Mouse (Mus musculus): ENCODE results near the gene Tox4. TPM values are rescaled to one million over a fixed set of nuclear protein-coding genes. Genes with fewer than 3 reads are reported as not detected.
A peak's percentile ranks its signal among the peaks of the same experiment; 100 is the strongest.

The Tox4 gene
- polyA plus RNA-seq, 1 experiment from 2014 or later, result 40.2 TPM

DNA sequence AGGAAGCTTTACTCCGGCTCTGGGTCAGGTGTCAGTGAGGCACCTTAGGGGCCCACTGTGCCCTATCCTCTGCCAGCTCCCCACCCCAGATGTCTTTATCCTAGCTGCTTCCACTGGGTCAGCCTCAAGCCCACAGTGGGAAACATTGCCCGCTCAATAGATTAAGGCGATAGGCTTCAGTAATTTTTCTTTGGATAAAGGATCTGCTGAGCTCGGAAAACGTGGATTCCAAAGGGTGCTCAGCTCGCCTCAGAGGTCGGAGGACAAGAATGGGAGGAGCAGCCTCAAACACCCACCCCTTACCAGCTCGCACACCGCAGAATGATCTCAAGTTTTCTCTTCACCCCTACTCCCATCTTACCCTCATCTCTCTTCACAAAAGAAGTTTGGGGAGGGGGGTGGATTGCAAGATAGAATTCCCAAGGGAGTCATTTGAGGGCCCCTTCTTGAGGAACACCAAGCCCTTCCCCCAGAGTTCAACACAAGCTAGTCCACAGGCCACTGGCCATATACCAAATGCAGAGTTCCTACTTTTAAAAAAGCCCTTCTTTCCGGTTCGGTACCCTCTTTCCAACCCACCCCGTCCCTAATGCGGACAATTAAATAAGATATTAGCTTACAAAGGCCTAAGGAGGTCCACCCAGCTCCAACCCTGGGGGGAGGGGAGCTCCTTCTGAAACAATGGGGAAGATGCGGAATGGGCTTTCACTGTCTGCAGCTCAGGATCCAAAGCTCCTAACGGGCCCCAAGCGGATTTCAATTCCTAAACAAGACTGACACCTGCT is 37.7 kb downstream of the Tox4 start:
- no peaks in the 10 kb centered on the region for H3K9me3 ChIP-seq
- H3K27me3 ChIP-seq (ENCODE audit: insufficient read depth, poor library complexity, severe bottlenecking), result no peaks in the 10 kb centered on the region
- peak overlapping the region; percentile 89 for H3K4me3 ChIP-seq
- H3K36me3 ChIP-seq, result peaks cover 33% of the 10 kb centered on the region
- DNase-seq (ENCODE audit: low spot score), result no peak
- peaks cover 29% of the 10 kb centered on the region for H3K4me1 ChIP-seq
- WGBS, result 6% methylated on average over 16 of the region's 16 CpGs
- H3K27ac ChIP-seq, result peak overlapping the region; percentile 95

DNA sequence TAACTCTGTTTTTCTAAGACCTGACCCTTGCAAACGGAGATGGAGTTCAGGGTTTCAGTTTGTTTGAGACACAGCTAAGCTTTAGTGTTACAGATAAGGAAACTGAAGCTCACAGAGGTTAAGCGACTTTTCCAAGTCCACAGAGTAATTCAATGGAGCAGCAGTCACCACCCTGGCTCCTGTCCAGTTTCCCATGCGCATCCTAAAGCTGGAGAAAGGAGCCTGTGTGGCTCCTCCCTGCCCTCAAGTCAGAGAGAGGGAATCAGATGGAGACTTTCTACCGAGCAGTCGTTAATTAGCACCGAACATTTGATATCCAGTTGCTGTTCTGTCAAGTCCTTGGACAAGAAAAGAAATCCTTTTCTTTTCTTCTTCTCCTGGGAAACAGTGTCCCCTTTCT is 40.4 kb downstream of the Tox4 start:
- Histone ChIP-seq H3K36me3 (peaks cover 6% of the 10 kb centered on the region), H3K27ac (no peak overlapping the region), H3K4me1 (peaks cover 19% of the 10 kb centered on the region), H3K4me3 (no peak overlapping the region), H3K27me3 (ENCODE audit: insufficient read depth, poor library complexity, severe bottlenecking) (no peaks in the 10 kb centered on the region), H3K9me3 (no peaks in the 10 kb centered on the region)
- no peak for DNase-seq (ENCODE audit: low spot score)
- 54% methylated on average over 6 of the region's 6 CpGs for WGBS

DNA sequence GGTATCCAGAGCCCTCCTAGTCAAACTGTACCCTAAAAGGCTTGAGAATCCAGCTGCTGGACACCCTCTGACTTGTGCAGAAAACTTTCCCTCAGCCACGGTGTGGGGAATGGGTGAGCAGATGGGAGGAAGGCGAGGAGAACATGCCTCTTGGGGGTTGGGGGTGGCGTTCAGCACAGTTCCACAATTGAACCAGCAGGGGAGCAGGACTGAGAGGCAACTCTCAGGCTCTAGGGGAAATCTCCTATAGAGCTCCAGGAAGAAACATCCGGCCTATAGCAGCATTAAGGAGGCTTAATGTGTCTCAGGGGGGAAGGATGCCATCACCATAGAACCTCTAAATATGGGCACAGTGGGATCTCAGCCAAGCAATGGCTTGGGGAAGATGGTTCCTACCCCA is 46.9 kb downstream of the Tox4 start:
- H3K27me3 ChIP-seq (ENCODE audit: insufficient read depth, poor library complexity, severe bottlenecking), result peaks cover 51% of the 10 kb centered on the region
- no peaks in the 10 kb centered on the region for H3K36me3 ChIP-seq
- H3K27ac ChIP-seq, result no peak overlapping the region
- no peak for DNase-seq (ENCODE audit: low spot score)
- peaks cover 10% of the 10 kb centered on the region for H3K4me1 ChIP-seq
- H3K4me3 ChIP-seq, result no peak overlapping the region
- WGBS, result 6% methylated on average over 4 of the region's 4 CpGs
- no peaks in the 10 kb centered on the region for H3K9me3 ChIP-seq

DNA sequence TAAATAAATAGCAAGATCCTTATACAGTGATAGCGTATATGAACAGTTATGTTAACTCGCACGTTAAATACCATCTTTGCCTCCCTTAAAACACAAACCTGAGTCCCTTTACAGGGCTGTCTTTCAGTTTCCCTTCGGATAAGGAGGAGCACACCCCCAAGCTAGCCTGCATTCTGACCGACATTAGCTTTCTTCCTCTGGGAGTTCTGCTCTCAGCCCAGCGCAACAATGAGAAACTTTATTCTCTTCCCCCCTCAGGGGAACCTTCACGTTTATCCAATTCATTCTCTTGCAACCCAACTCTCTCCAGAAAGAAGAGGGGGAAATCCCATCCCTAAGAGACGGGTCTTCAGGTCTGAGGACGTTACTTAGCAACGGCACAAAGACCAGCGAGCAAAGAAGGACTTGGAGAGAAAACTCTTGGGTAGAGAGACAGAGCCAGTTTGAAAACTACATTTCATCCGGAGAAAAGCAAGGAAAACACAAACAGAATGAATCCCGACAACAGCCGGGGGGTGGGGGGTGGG is 48.5 kb downstream of the Tox4 start:
- DNase-seq (ENCODE audit: low spot score), result no peak
- H3K4me3 ChIP-seq, result peak overlapping the region; percentile 63
- H3K27ac ChIP-seq, result no peak overlapping the region
- H3K36me3 ChIP-seq, result no peaks in the 10 kb centered on the region
- H3K4me1 ChIP-seq, result peaks cover 10% of the 10 kb centered on the region
- WGBS, result 3% methylated on average over 14 of the region's 14 CpGs
- H3K27me3 ChIP-seq (ENCODE audit: insufficient read depth, poor library complexity, severe bottlenecking), result peaks cover 55% of the 10 kb centered on the region
- H3K9me3 ChIP-seq, result no peaks in the 10 kb centered on the region

DNA sequence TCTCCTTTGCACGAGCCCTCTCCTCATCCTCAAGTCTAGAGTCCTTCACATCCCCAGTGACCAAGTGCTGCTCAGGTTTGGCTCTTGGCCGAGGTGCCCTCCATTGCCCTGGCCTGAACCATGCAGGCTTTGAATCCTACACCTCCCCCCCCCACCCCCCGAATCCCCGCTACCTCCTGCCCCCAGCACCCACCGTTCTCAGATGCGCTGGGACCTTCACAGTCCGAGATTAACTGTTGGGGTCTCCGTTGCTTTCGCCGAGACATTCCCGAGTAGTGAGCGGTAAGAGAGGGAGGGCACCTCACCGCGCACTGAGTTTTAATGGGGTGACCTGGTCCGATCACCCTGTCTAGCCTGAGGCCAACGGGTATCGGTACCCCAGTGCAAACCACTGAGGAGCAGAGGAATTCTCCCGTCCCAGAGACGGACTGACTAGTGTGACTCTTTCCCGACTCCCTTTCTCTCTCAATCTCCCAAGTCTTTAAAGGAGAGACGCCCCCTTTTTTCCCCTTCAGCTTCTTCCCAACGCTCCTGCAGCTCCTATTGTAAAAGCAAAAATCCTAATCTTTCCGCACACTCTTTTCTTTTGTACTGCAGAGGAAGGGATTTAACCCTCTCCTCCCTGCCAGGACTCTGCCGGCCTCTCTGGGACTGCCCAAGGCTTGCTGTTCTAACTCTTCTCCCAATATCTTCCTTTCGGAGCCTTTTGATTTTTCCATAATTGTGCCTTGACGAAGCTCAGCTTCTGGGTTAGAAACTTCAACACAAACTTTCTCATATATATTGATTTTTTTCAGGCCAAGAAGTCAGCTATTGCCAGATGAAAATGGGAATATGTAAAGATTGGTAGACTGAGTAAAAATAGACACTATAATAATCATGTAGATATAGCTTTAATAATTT is 49.2 kb downstream of the Tox4 start, which contains the start of gene Sall2:
TSS of gene Sall2 (minus strand) at position 853 of the 903 bp plus-strand sequence.
- no peak within 1 kb of the TSS for H3K27ac ChIP-seq
- no peak for DNase-seq (ENCODE audit: low spot score)

DNA sequence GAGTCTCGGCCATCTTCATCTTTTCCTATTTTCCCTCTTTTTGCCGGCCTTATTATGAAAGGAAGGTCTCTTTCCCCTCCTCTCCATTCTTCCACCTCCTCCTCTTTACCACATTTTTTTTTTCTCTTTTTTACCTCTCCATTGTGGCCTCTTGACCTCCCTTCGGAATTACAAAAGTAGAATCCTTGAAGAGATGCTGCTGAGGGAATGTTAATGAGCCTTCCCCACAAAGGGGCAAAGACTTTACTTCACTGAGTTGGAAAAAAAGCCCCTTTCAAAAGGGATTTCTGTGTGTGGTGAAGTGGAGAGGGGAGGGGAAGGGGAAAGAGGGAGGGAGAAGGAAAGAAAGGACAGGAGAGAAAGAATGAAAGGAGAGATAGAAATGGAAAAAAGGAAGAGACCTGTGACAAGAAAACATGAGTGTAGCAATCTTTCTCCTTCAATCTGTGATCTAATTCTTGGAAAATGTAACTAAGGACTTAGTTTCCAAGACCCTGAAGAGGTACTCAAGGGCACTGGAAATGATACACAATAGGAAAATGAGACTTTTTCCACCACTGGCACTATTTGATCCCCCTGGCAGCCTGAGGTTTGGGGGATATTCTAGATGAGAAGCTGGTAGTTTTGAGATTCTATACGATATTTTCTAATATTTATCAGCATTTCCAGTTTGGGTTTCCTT is 52.3 kb downstream of the Tox4 start:
- WGBS, result 30% methylated on average over 4 of the region's 4 CpGs
- Histone ChIP-seq H3K27me3 (ENCODE audit: insufficient read depth, poor library complexity, severe bottlenecking) (peaks cover 46% of the 10 kb centered on the region), H3K4me3 (no peak overlapping the region), H3K36me3 (no peaks in the 10 kb centered on the region), H3K27ac (no peak overlapping the region), H3K9me3 (no peaks in the 10 kb centered on the region), H3K4me1 (peaks cover 10% of the 10 kb centered on the region)
- DNase-seq (ENCODE audit: low spot score), result no peak

More for the DNA sequence above, 49.2 kb downstream of the Tox4 start, which contains the start of gene Sall2:
- WGBS, result under 1% methylated on average over 26 of the region's 26 CpGs
- Histone ChIP-seq H3K9me3 (no peaks in the 10 kb centered on the region), H3K36me3 (no peaks in the 10 kb centered on the region), H3K4me1 (peaks cover 10% of the 10 kb centered on the region), H3K4me3 (peak within 1 kb of the TSS; percentile 63), H3K27me3 (ENCODE audit: insufficient read depth, poor library complexity, severe bottlenecking) (peaks cover 55% of the 10 kb centered on the region)

DNA sequence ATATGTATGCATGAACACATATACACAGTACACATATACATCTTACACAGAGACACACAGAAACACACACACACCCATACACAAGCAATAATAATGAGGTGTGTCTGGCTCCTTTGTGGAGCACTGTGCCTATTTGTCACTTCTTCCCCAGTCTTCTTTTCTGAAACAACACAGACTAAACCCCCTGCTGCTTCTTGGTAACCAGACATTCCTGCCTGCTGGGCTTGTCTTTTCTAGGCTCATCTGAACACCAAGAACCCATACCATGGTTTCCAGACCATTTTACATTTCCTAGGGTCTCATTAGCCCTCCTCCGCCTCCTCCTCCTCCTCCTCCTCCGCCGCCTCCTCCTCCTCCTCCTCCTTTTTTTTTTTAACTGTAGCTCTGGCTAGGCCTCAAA is 53.2 kb downstream of the Tox4 start:
- Histone ChIP-seq H3K27ac (no peak overlapping the region), H3K4me1 (peaks cover 10% of the 10 kb centered on the region), H3K27me3 (ENCODE audit: insufficient read depth, poor library complexity, severe bottlenecking) (peaks cover 37% of the 10 kb centered on the region), H3K9me3 (no peaks in the 10 kb centered on the region), H3K36me3 (no peaks in the 10 kb centered on the region), H3K4me3 (no peak overlapping the region)
- WGBS, result 78% methylated on average over 1 of the region's 3 CpGs
- no peak for DNase-seq (ENCODE audit: low spot score)

DNA sequence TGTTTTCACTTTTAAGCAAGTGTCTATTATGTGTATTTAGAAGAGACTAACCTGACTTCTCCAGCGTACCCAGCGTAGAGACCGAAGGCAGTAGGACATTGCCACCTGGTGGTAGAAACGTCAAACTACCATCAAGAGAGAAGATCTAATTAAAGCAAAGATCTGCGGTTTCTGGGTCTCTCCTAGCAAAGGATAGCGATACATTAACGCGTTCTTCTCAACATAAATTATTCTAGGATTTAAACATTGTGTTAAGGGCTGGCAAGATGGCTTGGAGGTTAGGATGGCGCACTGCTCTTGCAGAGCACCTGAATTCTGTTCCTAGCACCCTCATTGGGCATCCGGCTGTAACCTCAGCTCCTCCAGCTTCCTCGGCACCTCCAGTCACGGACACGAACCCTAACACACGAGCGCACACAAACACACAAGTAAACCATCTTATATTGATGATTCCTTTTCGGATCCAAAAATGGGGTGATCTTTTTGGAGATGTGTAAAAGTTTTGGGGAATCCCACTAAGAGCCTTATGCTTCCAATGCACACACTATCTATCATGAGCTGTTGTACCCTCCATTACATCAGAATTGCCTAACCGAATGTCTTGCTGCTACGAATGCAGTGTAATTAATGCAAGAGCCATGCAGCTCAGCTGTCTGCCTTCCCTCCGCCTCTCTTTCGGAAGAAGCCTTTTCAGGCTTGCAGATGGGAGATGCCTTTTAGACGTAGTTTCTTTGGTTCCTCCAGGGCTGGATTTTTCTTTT is 60.0 kb downstream of the Tox4 start:
- peak overlapping the region; percentile 15; the same call in 1 of the 2 replicates for H3K4me3 ChIP-seq

DNA sequence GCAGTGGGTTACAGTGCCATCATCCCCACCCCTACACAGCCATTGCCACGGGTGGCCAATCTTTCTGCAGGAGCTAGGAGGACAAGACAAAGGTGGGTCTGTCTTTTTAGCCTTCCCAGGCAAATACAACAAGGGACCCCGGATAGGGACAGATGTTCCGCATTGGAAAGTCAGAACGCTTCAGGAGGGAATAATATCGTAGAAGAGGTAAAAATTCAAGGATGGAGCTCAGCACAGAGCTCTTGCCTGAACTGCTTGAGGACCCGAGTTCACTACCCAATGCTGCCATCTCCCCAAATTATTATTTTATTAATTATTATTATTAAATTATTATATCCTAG is 60.5 kb downstream of the Tox4 start:
- H3K27me3 ChIP-seq (ENCODE audit: insufficient read depth, poor library complexity, severe bottlenecking), result no peaks in the 10 kb centered on the region
- 71% methylated on average over 6 of the region's 6 CpGs for WGBS
- no peaks in the 10 kb centered on the region for H3K4me1 ChIP-seq
- H3K9me3 ChIP-seq, result 0 out of 2 replicates have a peak, but pooled peaks cover 2% of the 10 kb centered on the region
- H3K36me3 ChIP-seq, result no peaks in the 10 kb centered on the region
- DNase-seq (ENCODE audit: low spot score), result no peak
- no peak overlapping the region for H3K27ac ChIP-seq
- H3K4me3 ChIP-seq, result no peak overlapping the region

More for the DNA sequence above, 60.0 kb downstream of the Tox4 start:
- no peak overlapping the region for H3K27ac ChIP-seq
- no peaks in the 10 kb centered on the region for H3K27me3 ChIP-seq (ENCODE audit: insufficient read depth, poor library complexity, severe bottlenecking)
- no peaks in the 10 kb centered on the region for H3K36me3 ChIP-seq
- WGBS, result 27% methylated on average over 21 of the region's 21 CpGs
- no peaks in the 10 kb centered on the region for H3K4me1 ChIP-seq
- no peak for DNase-seq (ENCODE audit: low spot score)
- H3K9me3 ChIP-seq, result no peaks in the 10 kb centered on the region

Other genes starting within 250 kb of the Tox4 start
- gene Olfr221, start 236.7 kb upstream of the Tox4 start, polyA plus RNA-seq (2016; fragmentation: Nextera tagmentation; extraction: Ambion mirVana), result not detected in 2 replicates
- gene Hnrnpc, start 175.1 kb upstream of the Tox4 start, polyA plus RNA-seq (2016; fragmentation: Nextera tagmentation; extraction: Ambion mirVana), result 506 and 686 TPM in 2 replicates
- 52.3 and 61.7 TPM in 2 replicates for gene Rpgrip1, start 168.4 kb upstream of the Tox4 start, polyA plus RNA-seq (2016; fragmentation: Nextera tagmentation; extraction: Ambion mirVana)
- 40.6 and 45.2 TPM in 2 replicates for gene Supt16, start 81.7 kb upstream of the Tox4 start, polyA plus RNA-seq (2016; fragmentation: Nextera tagmentation; extraction: Ambion mirVana)
- gene Chd8, start 21.4 kb upstream of the Tox4 start, polyA plus RNA-seq (2016; fragmentation: Nextera tagmentation; extraction: Ambion mirVana), result 32.6 and 34.0 TPM in 2 replicates
- 15.5 and 17.1 TPM in 2 replicates for gene Rab2b, start 399 bp downstream of the Tox4 start, polyA plus RNA-seq (2016; fragmentation: Nextera tagmentation; extraction: Ambion mirVana)
- 36.0 and 42.5 TPM in 2 replicates for gene Mettl3, start 26.0 kb downstream of the Tox4 start, polyA plus RNA-seq (2016; fragmentation: Nextera tagmentation; extraction: Ambion mirVana)
- gene Sall2, start 49.6 kb downstream of the Tox4 start, polyA plus RNA-seq (2016; fragmentation: Nextera tagmentation; extraction: Ambion mirVana), result 12.1 and 17.1 TPM in 2 replicates
- gene Olfr1513, start 77.3 kb downstream of the Tox4 start, polyA plus RNA-seq (2016; fragmentation: Nextera tagmentation; extraction: Ambion mirVana), result not detected in 2 replicates
- not detected in 2 replicates for gene Olfr1512, start 100.0 kb downstream of the Tox4 start, polyA plus RNA-seq (2016; fragmentation: Nextera tagmentation; extraction: Ambion mirVana)
- gene Olfr1511, start 118.2 kb downstream of the Tox4 start, polyA plus RNA-seq (2016; fragmentation: Nextera tagmentation; extraction: Ambion mirVana), result not detected in 2 replicates
- not detected in 2 replicates for gene Olfr1510, start 135.2 kb downstream of the Tox4 start, polyA plus RNA-seq (2016; fragmentation: Nextera tagmentation; extraction: Ambion mirVana)
- gene Olfr1509, start 163.8 kb downstream of the Tox4 start, polyA plus RNA-seq (2016; fragmentation: Nextera tagmentation; extraction: Ambion mirVana), result not detected in 2 replicates
- not detected in 2 replicates for gene Olfr1508, start 188.3 kb downstream of the Tox4 start, polyA plus RNA-seq (2016; fragmentation: Nextera tagmentation; extraction: Ambion mirVana)
- not detected in 2 replicates for gene Olfr1507, start 216.6 kb downstream of the Tox4 start, polyA plus RNA-seq (2016; fragmentation: Nextera tagmentation; extraction: Ambion mirVana)

Measured in heart, embryonic 10.5 days (tissue).